Mouse (Mus musculus): ENCODE data around the gene Myzap. TPM values are rescaled to one million over a fixed set of nuclear protein-coding genes. Genes with fewer than 3 reads are reported as not detected.

The Myzap gene
- polyA plus RNA-seq, 1 experiment from 2014 or later, result 3.7 TPM

DNA sequence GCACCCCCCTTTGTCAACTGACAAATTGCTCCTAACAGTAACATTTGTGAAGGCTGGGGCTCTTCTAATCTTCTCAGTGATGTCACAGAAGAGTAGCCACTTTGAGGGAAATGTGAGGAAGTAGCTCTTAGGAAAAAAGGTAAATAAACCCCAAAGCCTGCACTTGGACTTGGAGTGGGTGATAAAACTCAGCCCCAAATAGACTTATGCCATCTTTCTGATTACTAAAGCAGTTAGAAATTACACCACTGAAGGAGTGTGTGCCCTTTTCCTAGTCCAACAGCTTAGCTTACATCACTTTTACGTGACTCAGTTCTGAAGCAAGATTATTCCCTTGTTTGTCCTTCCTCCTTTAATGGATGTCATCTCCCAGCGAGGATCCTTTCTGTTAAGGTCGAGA lies 17.7 kb downstream of the Myzap start:
- 74% methylated on average over 3 of the region's 3 CpGs for WGBS (ENCODE audit: insufficient replicate concordance)
- H3K9me3 ChIP-seq (ENCODE audit: low read length), result no peaks in the 10 kb centered on the region
- no peak overlapping the region for H3K9ac ChIP-seq (replicated peaks)
- no peaks in the 10 kb centered on the region for H3K36me3 ChIP-seq (replicated peaks; ENCODE audit: insufficient read depth, low read length)
- ATAC-seq (no peak), DNase-seq (no peak)
- H3K4me3 ChIP-seq (ENCODE audit: low read depth, low read length), result no peak overlapping the region
- TF ChIP-seq EP300 (IDR thresholded peaks at IDR 0.05; ENCODE audit: low read depth) (no peak), CTCF (IDR thresholded peaks at IDR 0.05; ENCODE audit: low read depth) (no peak)
- H3K4me1 ChIP-seq (ENCODE audit: insufficient read depth), result no peaks in the 10 kb centered on the region
- H3K27me3 ChIP-seq (ENCODE audit: insufficient read depth, low read length), result no peaks in the 10 kb centered on the region
- no peak overlapping the region for H3K4me2 ChIP-seq (ENCODE audit: low read depth, low read length)
- no peak overlapping the region for H3K27ac ChIP-seq (ENCODE audit: low read depth)

DNA sequence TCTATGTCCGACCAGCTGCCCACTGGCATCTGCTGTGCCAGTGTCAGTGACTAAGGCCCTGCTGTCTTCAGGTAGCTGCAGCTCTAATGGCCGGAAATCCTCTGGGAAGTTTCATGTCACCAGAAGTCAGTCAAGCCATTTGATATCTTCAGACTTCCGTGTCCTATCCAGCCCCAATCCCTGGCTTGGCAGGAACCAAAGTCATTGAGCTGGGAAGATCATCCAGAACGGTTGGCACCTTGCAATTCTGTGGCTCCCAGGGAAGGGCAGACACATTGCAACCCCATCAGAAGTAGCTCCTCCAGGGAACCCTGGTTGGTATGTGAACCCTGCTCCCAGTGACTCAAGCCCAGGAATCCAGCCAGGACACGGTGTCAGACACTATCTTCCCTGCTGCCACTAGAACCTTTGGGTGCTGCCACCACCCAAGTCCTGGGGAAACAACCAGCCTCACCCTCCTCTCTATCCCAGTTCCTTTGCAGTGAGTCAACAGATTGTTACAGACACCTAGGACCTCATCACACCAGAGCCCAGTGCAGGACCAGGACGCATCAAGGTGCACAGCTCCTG lies 18.3 kb downstream of the Myzap start:
- no peak overlapping the region for H3K27ac ChIP-seq (ENCODE audit: low read depth)
- no peaks in the 10 kb centered on the region for H3K9me3 ChIP-seq (ENCODE audit: low read length)
- ATAC-seq, result no peak
- H3K4me3 ChIP-seq (ENCODE audit: low read depth, low read length), result no peak overlapping the region
- H3K4me2 ChIP-seq (ENCODE audit: low read depth, low read length), result no peak overlapping the region
- no peaks in the 10 kb centered on the region for H3K27me3 ChIP-seq (ENCODE audit: insufficient read depth, low read length)
- 74% methylated on average over 6 of the region's 6 CpGs for WGBS (ENCODE audit: insufficient replicate concordance)
- TF ChIP-seq CTCF (IDR thresholded peaks at IDR 0.05; ENCODE audit: low read depth) (no peak), EP300 (IDR thresholded peaks at IDR 0.05; ENCODE audit: low read depth) (no peak)
- H3K9ac ChIP-seq (replicated peaks), result no peak overlapping the region
- H3K4me1 ChIP-seq (ENCODE audit: insufficient read depth), result no peaks in the 10 kb centered on the region
- no peak for DNase-seq
- no peaks in the 10 kb centered on the region for H3K36me3 ChIP-seq (replicated peaks; ENCODE audit: insufficient read depth, low read length)

- 73% methylated on average over 7 of the region's 7 CpGs for WGBS (ENCODE audit: insufficient replicate concordance)
- no peak overlapping the region for H3K27ac ChIP-seq (ENCODE audit: low read depth)
Observed at GRCm38 (mm10) chr9:71571150-71571633, 21.0 kb downstream of the Myzap start.

GRCm38 (mm10) chr9:71570170-71570569 lies 22.0 kb downstream of the Myzap start:
- TF ChIP-seq EP300 (IDR thresholded peaks at IDR 0.05; ENCODE audit: low read depth), result no peak
- no peak for TF ChIP-seq CTCF (IDR thresholded peaks at IDR 0.05; ENCODE audit: low read depth)
- H3K9me3 ChIP-seq (ENCODE audit: low read length), result no peaks in the 10 kb centered on the region
- H3K4me3 ChIP-seq (ENCODE audit: low read depth, low read length), result no peak overlapping the region
- no peaks in the 10 kb centered on the region for H3K4me1 ChIP-seq (ENCODE audit: insufficient read depth)
- H3K9ac ChIP-seq (replicated peaks), result no peak overlapping the region
- DNase-seq, result no peak
- WGBS (ENCODE audit: insufficient replicate concordance), result 75% methylated on average over 7 of the region's 7 CpGs
- H3K36me3 ChIP-seq (replicated peaks; ENCODE audit: insufficient read depth, low read length), result no peaks in the 10 kb centered on the region
- no peak for ATAC-seq
- no peaks in the 10 kb centered on the region for H3K27me3 ChIP-seq (ENCODE audit: insufficient read depth, low read length)
- H3K27ac ChIP-seq (ENCODE audit: low read depth), result no peak overlapping the region
- H3K4me2 ChIP-seq (ENCODE audit: low read depth, low read length), result no peak overlapping the region

More at GRCm38 (mm10) chr9:71571150-71571633, 21.0 kb downstream of the Myzap start:
- Histone ChIP-seq H3K9me3 (ENCODE audit: low read length) (no peaks in the 10 kb centered on the region), H3K9ac (replicated peaks) (no peak overlapping the region), H3K27me3 (ENCODE audit: insufficient read depth, low read length) (no peaks in the 10 kb centered on the region), H3K4me3 (ENCODE audit: low read depth, low read length) (no peak overlapping the region), H3K4me2 (ENCODE audit: low read depth, low read length) (no peak overlapping the region), H3K36me3 (replicated peaks; ENCODE audit: insufficient read depth, low read length) (no peaks in the 10 kb centered on the region), H3K4me1 (ENCODE audit: insufficient read depth) (no peaks in the 10 kb centered on the region)
- no peak for ATAC-seq
- no peak for TF ChIP-seq CTCF (IDR thresholded peaks at IDR 0.05; ENCODE audit: low read depth)
- no peak for TF ChIP-seq EP300 (IDR thresholded peaks at IDR 0.05; ENCODE audit: low read depth)
- DNase-seq, result no peak

- ATAC-seq (no peak), DNase-seq (no peak)
- no peak overlapping the region for H3K4me2 ChIP-seq (ENCODE audit: low read depth, low read length)
- H3K9ac ChIP-seq (replicated peaks), result no peak overlapping the region
- no peaks in the 10 kb centered on the region for H3K9me3 ChIP-seq (ENCODE audit: low read length)
- 35% methylated on average over 5 of the region's 5 CpGs for WGBS (ENCODE audit: insufficient replicate concordance)
- no peak overlapping the region for H3K4me3 ChIP-seq (ENCODE audit: low read depth, low read length)
- H3K4me1 ChIP-seq (ENCODE audit: insufficient read depth), result no peaks in the 10 kb centered on the region
- TF ChIP-seq CTCF (IDR thresholded peaks at IDR 0.05; ENCODE audit: low read depth) (no peak), EP300 (IDR thresholded peaks at IDR 0.05; ENCODE audit: low read depth) (no peak)
- no peaks in the 10 kb centered on the region for H3K36me3 ChIP-seq (replicated peaks; ENCODE audit: insufficient read depth, low read length)
- no peak overlapping the region for H3K27ac ChIP-seq (ENCODE audit: low read depth)
- no peaks in the 10 kb centered on the region for H3K27me3 ChIP-seq (ENCODE audit: insufficient read depth, low read length)
Observed at GRCm38 (mm10) chr9:71568323-71568942, 23.7 kb downstream of the Myzap start.

DNA sequence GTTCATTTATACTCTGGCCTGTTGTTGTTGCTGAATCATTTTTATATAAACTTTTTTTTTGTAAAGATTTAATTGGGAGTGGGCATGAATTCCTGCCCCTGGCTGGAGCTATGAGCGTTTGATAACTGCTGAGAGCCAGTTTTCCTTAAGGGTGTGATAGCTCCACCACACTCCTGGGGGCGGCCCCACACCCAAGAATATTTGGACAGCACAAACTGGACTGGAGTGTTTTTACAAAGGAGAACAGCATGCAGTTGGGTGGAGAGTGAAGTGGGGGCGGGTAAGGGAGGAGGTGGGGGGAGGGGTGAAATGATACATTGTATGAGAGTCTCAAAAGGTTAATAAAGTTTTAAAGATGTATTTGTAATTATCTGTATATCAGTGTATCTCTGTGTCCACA lies 24.8 kb downstream of the Myzap start:
- ATAC-seq, result no peak
- no peak for DNase-seq
- Histone ChIP-seq H3K27me3 (ENCODE audit: insufficient read depth, low read length) (no peaks in the 10 kb centered on the region), H3K4me3 (ENCODE audit: low read depth, low read length) (no peak overlapping the region), H3K9ac (replicated peaks) (no peak overlapping the region), H3K9me3 (ENCODE audit: low read length) (no peaks in the 10 kb centered on the region), H3K36me3 (replicated peaks; ENCODE audit: insufficient read depth, low read length) (no peaks in the 10 kb centered on the region), H3K27ac (ENCODE audit: low read depth) (no peak overlapping the region), H3K4me1 (ENCODE audit: insufficient read depth) (no peaks in the 10 kb centered on the region), H3K4me2 (ENCODE audit: low read depth, low read length) (no peak overlapping the region)
- 69% methylated on average over 3 of the region's 3 CpGs for WGBS (ENCODE audit: insufficient replicate concordance)
- TF ChIP-seq CTCF (IDR thresholded peaks at IDR 0.05; ENCODE audit: low read depth), result no peak
- no peak for TF ChIP-seq EP300 (IDR thresholded peaks at IDR 0.05; ENCODE audit: low read depth)
